Mouse (Mus musculus) olfactory bulb, adult 2 months (tissue): ENCODE data around the gene Ugcg.

Experiments used
- CTCF ChIP-seq: fragments of 200-500 bp; IDR thresholded peaks from 2 replicates; pipeline ENCODE4 v1.5.1; 2012; ENCODE audit warnings: low read depth, mild to moderate bottlenecking, low read length, moderate library complexity; ENCODE audit not compliant: insufficient read depth
- POLR2A ChIP-seq: fragments of 200-500 bp; IDR thresholded peaks from 2 replicates; pipeline ENCODE4 v1.6.1; 2012; ENCODE audit warnings: mild to moderate bottlenecking, low read depth, low read length, moderate library complexity; ENCODE audit not compliant: insufficient read depth

GRCm38 (mm10) chr4:59175003-59175402, 14.1 kb upstream of the Ugcg start:
- TF ChIP-seq CTCF (no peak), POLR2A (no peak)
